Mouse (Mus musculus): ENCODE data around the gene Hacl1.
A peak's percentile ranks its signal among the peaks of the same experiment; 100 is the strongest.

Gene Hacl1

DNA sequence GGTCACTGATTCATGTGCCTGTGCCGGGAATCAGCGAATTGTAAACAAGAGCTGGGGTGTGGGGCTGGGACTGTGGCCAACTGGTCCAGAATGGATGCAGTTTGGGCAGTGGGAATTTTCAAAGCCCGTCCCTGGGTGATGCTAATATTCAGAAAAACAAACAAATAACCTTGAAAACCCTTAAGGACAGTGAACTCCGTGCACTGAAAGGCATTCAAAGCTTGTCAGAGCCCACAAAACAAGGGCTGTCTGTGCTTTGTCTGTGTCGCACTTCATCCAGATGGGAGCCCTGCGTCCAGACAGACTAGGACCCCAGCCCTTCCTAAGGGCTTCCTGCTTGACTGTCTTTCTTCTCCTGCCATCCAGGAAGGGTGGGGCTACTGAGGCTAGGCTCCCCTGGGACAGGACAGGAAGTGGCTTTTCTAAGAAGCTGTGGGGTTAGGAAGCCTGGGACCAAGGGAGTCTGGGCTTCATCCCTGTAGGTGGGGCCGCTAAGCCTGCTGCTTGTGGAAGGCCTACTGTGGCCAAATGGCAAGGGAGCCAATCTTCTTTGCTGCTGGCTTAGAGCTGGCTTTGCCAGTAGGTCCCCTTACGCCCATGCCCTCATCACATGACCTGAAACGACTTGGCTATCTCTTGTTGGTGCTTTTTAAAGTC lies 21.6 kb upstream of the Hacl1 start:
- no peak for DNase-seq (ENCODE audit: low spot score)

- DNase-seq (ENCODE audit: low spot score): peak; percentile 66
Observed at GRCm38 (mm10) chr14:31661671-31662554, 20.8 kb upstream of the Hacl1 start.

GRCm38 (mm10) chr14:31660312-31661093 lies 19.4 kb upstream of the Hacl1 start:
- no peak for DNase-seq (ENCODE audit: low spot score)

DNA sequence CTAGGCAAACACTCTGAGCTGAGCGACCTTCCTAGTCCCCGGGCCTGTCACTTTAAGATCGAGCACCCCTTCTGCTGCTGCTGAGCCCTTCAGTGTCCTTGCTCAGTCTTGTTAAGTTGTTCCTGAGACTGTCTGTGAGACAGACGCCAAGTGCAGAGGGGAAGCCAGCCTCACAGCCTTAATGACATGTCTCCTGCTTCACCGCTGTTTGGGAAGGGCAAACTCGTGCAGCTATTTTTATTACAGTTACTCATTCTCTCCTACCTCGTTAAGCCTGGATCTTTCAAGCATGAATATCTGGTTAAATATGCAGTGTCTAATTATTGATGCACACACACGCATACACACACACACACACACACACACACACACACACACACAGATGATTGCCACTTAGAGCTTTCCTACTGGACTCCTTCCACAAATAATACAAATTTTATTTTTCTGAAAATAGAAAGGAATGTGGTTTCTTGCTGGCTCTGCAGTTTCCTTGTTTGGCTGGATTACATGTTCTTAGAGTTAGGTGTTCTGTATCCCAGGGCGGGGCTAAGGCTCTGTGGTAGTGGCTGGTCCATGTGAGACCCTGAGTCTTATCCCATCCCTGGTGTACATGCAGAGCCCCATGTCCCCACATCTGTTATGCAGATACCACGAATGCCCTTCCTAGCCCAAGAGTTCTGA lies 18.6 kb upstream of the Hacl1 start:
- DNase-seq (ENCODE audit: low spot score): no peak

- no peak for DNase-seq (ENCODE audit: low spot score)
Observed at GRCm38 (mm10) chr14:31658126-31658680, 17.1 kb upstream of the Hacl1 start.

- DNase-seq (ENCODE audit: low spot score): peak; percentile 60
Observed at GRCm38 (mm10) chr14:31656857-31657645, 16.0 kb upstream of the Hacl1 start.

- no peak for DNase-seq (ENCODE audit: low spot score)
Observed at GRCm38 (mm10) chr14:31656386-31656785, 15.3 kb upstream of the Hacl1 start.

GRCm38 (mm10) chr14:31655406-31655805 lies 14.3 kb upstream of the Hacl1 start:
- no peak for DNase-seq (ENCODE audit: low spot score)

- DNase-seq (ENCODE audit: low spot score): no peak
Observed at GRCm38 (mm10) chr14:31654816-31655215, 13.7 kb upstream of the Hacl1 start.

GRCm38 (mm10) chr14:31653101-31653875 lies 12.2 kb upstream of the Hacl1 start:
- no peak for DNase-seq (ENCODE audit: low spot score)

DNA sequence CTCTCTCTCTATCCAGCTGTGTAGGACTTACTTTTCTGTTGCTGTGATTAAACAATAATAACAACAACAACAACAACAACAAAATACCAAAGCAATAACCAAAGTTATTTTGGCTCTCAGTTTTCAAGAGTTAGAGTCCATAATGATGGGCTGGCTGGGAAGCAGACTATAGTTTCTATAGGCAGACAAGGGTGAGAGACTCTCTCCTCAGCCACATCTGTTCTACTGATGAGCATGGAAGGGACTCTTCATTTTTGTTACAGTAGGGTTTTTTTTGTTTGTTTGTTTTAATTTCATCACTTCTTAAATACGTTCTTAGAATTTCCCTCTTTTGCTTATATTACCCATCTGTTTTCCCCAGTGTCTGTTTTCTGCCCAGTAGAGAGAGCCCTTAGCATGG lies 11.5 kb upstream of the Hacl1 start:
- no peak for DNase-seq (ENCODE audit: low spot score)

GRCm38 (mm10) chr14:31652106-31652505 lies 11.0 kb upstream of the Hacl1 start:
- no peak for DNase-seq (ENCODE audit: low spot score)

GRCm38 (mm10) chr14:31651206-31651605 lies 10.1 kb upstream of the Hacl1 start:
- no peak for DNase-seq (ENCODE audit: low spot score)

DNA sequence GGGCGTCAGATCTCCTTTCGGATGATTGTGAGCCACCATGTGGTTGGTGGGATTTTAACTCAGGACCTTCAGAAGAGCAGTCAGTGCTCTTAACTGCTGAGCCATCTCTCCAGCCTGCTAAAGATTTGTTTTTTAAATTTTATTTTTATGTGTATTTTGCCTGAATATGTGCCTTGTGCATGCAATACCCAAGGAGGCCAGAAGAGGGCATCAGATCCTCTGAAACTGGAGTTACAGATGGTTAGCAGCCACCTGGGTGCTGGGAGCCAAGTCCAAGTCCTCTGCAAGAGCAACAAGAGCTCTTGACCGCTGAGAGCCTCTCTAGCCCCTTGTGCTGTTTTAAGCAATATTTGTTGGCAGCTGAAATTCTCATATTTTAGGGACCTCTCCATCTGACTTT lies 9.3 kb upstream of the Hacl1 start:
- no peak for DNase-seq (ENCODE audit: low spot score)

DNA sequence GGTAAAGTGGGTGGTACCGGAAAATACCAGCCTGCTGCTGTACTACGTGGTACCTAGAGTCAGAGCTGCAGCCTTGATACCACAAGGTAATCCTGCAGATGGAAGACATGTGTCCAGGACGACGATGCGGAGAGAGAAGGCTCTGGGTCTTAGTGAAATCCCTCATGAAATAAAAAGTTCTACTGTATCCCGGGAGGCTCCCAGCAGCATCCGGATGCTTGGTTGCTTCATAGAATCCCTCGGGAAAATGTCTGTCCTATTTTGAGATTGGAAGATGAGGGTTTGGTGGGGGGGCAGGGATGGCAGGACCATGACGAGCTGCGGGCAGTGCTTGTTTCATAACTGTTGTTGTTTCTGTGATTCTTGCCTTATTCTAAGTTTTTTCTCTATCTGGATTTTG lies 6.9 kb upstream of the Hacl1 start:
- DNase-seq (ENCODE audit: low spot score): no peak

DNA sequence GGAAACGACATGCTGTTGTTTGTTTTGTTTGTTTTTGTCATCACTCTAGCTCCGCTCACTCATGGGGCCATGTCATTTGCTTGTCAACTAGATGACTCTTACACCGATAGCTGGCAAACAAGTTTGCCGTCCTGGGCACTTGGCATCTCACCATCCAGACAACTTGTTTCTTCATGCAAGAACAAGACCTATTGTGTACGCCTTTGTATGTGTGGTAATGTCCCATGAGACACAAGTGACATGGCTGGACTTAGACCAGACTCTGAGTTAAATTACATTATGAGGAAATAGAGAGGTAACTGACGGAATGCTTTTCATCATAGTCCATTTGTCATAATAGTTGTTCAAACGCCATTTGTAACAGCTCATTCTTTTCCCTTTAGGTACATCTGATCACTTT lies 4.8 kb upstream of the Hacl1 start:
- DNase-seq (ENCODE audit: low spot score): no peak

DNA sequence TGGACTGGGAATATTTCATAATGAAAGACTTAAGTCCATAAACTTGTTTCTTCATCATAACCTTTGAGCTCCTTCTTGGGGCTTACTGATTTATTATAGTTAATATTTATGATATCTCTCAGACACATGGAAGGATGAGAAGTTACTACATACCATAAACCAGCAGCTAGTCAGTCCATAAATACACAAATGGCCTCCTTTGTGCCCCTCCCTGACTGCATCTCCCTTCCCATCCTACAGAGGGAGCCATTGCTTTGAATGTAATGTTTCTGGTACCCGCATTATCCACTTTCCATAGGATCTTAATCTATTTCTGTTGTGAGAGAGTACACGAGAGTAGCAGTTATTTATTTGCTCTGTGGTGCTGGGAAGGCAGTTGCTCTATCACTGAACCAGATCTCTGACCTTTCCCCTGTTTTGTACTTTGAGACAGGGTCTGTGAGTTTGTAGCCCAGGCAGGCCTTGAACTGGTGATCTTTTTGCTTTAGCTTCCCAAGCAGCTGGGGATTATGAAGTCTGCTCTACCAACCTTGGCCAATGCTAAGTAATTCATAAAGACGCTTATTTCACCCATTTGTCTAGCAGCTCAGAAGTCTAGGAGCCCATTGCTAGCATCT lies 4.0 kb upstream of the Hacl1 start:
- DNase-seq (ENCODE audit: low spot score): no peak

DNA sequence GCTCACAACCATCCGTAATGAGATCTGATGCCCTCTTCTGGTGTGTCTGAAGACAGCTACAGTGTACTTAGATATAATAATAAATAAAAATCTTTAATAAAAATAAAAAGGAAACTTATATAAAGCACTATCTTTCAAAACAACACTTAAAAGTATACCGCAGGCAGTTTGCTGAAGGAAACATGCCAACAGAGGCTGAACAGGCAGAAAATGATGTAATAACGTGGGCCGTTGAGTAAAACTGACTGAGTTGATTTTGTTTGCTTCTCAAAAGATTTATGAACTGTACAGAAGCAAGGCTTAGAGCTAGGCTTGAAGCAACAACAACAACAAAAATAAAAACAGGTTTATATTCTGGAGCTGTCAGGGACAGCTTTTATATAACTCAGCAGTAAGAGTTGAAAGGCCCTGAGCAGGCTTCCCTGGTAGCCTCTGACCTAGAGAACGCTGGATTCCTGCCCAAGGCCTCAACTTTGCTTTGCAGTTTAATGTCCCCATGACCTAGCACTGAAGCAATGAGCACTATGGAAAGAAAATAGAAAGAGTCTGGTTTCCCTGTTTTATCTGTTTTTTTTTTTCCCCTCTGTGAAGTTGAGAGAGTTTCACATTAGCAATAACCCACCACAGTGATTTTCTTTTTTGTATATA lies 3.2 kb upstream of the Hacl1 start:
- DNase-seq (ENCODE audit: low spot score): no peak

- no peak for DNase-seq (ENCODE audit: low spot score)
Observed at GRCm38 (mm10) chr14:31641506-31642155, 545 bp upstream of the Hacl1 start.
